8 mouse cellular contexts compared by ENCODE assay signal in the genomic region with DNA sequence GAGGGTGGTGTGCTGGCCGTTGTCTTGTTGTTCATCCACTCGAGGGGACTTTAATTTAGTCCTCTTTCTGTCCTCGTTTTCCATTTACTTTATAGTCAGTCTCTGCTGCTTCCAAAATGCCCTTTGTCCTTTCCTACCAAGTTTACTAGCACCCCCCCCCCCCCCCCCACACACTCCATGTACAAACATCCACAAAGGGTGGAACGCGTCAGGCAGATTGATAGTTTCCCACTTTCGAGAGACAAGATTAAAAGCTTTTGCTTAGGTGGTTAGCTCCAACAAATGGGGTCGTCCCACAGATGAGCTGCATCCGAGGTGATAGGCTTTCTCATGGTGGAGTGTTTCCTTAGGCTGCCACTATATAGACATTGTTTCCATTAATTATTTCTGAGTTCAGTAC. TPM values are rescaled to one million over a fixed set of nuclear protein-coding genes. Genes with fewer than 3 reads are reported as not detected.
DNase-seq lines count a peak whose midpoint lies in the region; ATAC-seq and TF ChIP-seq lines count a peak whose summit lies in the region.

No protein-coding gene starts in this region.

- DNase-seq in left cerebral cortex, adult 2 months (ENCODE audit: extremely low spot score in 1 of 2, low spot score in 2 of 2), result no peak
- no peak for DNase-seq in left cerebral cortex, adult 8-10 months (ENCODE audit: low spot score in 2 of 2)
- DNase-seq in Muller cell, postnatal 12 days (ENCODE audit: inconsistent ontology term), result no peak
- DNase-seq in gastrocnemius, postnatal 10 days, result no peak
- DNase-seq in gastrocnemius, adult 18-20 months (ENCODE audit: low spot score), result no peak

- H3K27ac ChIP-seq in left cerebral cortex, adult 2 months, result peak overlapping the region; percentile 95
- H3K27ac ChIP-seq in cortical plate, adult 2 months (ENCODE audit: insufficient read depth, low read length), result no peak overlapping the region
- H3K27ac ChIP-seq in intestine, embryonic 15.5 days, result peak overlapping the region; percentile 96
- H3K27ac ChIP-seq in neural tube, embryonic 14.5 days (ENCODE audit: low read depth, low read length), result peak overlapping the region; percentile 99

- TF ChIP-seq CTCF in left cerebral cortex, adult 2 months (IDR thresholded peaks at IDR 0.05), result no peak
- TF ChIP-seq CTCF in cortical plate, adult 2 months (IDR thresholded peaks at IDR 0.05; ENCODE audit: extremely low read depth, insufficient read depth, low read length), result no peak

- peak overlapping the region; percentile 69 for H3K4me2 ChIP-seq in intestine, embryonic 15.5 days (replicated peaks)
- H3K4me2 ChIP-seq in neural tube, embryonic 14.5 days (ENCODE audit: low read depth, low read length), result peak overlapping the region; percentile 61

- H3K4me3 ChIP-seq in left cerebral cortex, adult 2 months, result peak overlapping the region; percentile 58
- peak overlapping the region; percentile 70 for H3K4me3 ChIP-seq in cortical plate, adult 2 months (ENCODE audit: insufficient read depth, low read length)
- H3K4me3 ChIP-seq in intestine, embryonic 15.5 days (replicated peaks), result peak overlapping the region; percentile 96
- H3K4me3 ChIP-seq in neural tube, embryonic 14.5 days (ENCODE audit: low read depth, low read length), result peak overlapping the region; percentile 97

- intact Hi-C loops in left cerebral cortex, adult 2 months (cut with DNase I), result loop anchor here (5.0 kb wide), 1 partner anchor 140 kb away; the partner anchor contains the start of gene Ubap2

- no peaks in the 10 kb centered on the region for H3K9me3 ChIP-seq in intestine, embryonic 15.5 days
- H3K9me3 ChIP-seq in neural tube, embryonic 14.5 days (ENCODE audit: control insufficient read depth, low read length), result no peaks in the 10 kb centered on the region

- no peaks in the 10 kb centered on the region for H3K4me1 ChIP-seq in cortical plate, adult 2 months (ENCODE audit: control insufficient read depth, insufficient read depth, low read length)
- no peaks in the 10 kb centered on the region; the same call in 1 of the 2 replicates for H3K4me1 ChIP-seq in intestine, embryonic 15.5 days (replicated peaks)
- peaks cover 17% of the 10 kb centered on the region for H3K4me1 ChIP-seq in neural tube, embryonic 14.5 days (ENCODE audit: control insufficient read depth, insufficient read depth, low read length)

- TF ChIP-seq POLR2A in cortical plate, adult 2 months (IDR thresholded peaks at IDR 0.05; ENCODE audit: extremely low read depth, insufficient read depth, low read length), result no peak

- WGBS in intestine, embryonic 15.5 days, result 0% methylated on average over 8 of the region's 8 CpGs
- WGBS in neural tube, embryonic 14.5 days, result under 1% methylated on average over 8 of the region's 8 CpGs

- H3K9ac ChIP-seq in intestine, embryonic 15.5 days, result peak overlapping the region; percentile 99
- peak overlapping the region; percentile 99 for H3K9ac ChIP-seq in neural tube, embryonic 14.5 days (replicated peaks; ENCODE audit: low read depth, low read length)

- H3K27me3 ChIP-seq in intestine, embryonic 15.5 days (replicated peaks), result no peaks in the 10 kb centered on the region
- no peaks in the 10 kb centered on the region for H3K27me3 ChIP-seq in neural tube, embryonic 14.5 days (ENCODE audit: control insufficient read depth, insufficient read depth, low read length)

- no peak for ATAC-seq in intestine, embryonic 15.5 days
- ATAC-seq in neural tube, embryonic 14.5 days (ENCODE audit: low read depth), result no peak

- H3K36me3 ChIP-seq in intestine, embryonic 15.5 days, result peaks cover 5% of the 10 kb centered on the region
- H3K36me3 ChIP-seq in neural tube, embryonic 14.5 days (ENCODE audit: control insufficient read depth, insufficient read depth, low read length), result no peaks in the 10 kb centered on the region

RNA-seq across cellular contexts. Expression of gene Ube2r2, which starts 1.3 kb away (rescaled TPM):
- total RNA-seq in left cerebral cortex, adult 2 months (2021), result 10 to 100 TPM; 78.8 to 80.9 TPM
- total RNA-seq in left cerebral cortex, adult 8-10 months (2022), result 100 to 1,000 TPM in 1 of 4 experiments, 10 to 100 TPM in 3; 85.5 to 101 (median 86.4) TPM
- polyA plus RNA-seq in cortical plate, adult 2 months (2012; rRNA removed), result 129 and 134 TPM in 2 replicates
- polyA plus RNA-seq in intestine, embryonic 15.5 days (2015; fragmentation: Nextera tagmentation; extraction: Ambion mirVana), result 64.5 and 68.6 TPM in 2 replicates
- 57.5 and 70.7 TPM in 2 replicates for polyA plus RNA-seq in neural tube, embryonic 14.5 days (2014; fragmentation: Nextera tagmentation; extraction: Ambion mirVana)
- total RNA-seq in gastrocnemius, postnatal 10 days (2021), result 10 to 100 TPM; 85.3 to 85.8 TPM
- 100 to 1,000 TPM; 154 to 205 TPM for total RNA-seq in gastrocnemius, adult 18-20 months (2021)

RNA-seq across cellular contexts. Expression of gene Nol6, which starts 12.6 kb away (rescaled TPM):
- total RNA-seq in left cerebral cortex, adult 2 months (2021), result 10 to 100 TPM; 91.4 to 97.4 TPM
- 10 to 100 TPM; 90.4 to 97.6 (median 95.2) TPM for total RNA-seq in left cerebral cortex, adult 8-10 months (2022)
- polyA plus RNA-seq in cortical plate, adult 2 months (2012; rRNA removed), result 71.1 and 73.4 TPM in 2 replicates
- 21.7 and 21.8 TPM in 2 replicates for polyA plus RNA-seq in intestine, embryonic 15.5 days (2015; fragmentation: Nextera tagmentation; extraction: Ambion mirVana)
- 34.8 and 36.1 TPM in 2 replicates for polyA plus RNA-seq in neural tube, embryonic 14.5 days (2014; fragmentation: Nextera tagmentation; extraction: Ambion mirVana)
- total RNA-seq in gastrocnemius, postnatal 10 days (2021), result 10 to 100 TPM; 16.9 to 18.8 TPM
- total RNA-seq in gastrocnemius, adult 18-20 months (2021), result 10 to 100 TPM; 15.3 to 16.3 TPM

RNA-seq across cellular contexts. Expression of gene Aqp3, which starts 38.8 kb away (rescaled TPM):
- total RNA-seq in left cerebral cortex, adult 2 months (2021), result not detected
- total RNA-seq in left cerebral cortex, adult 8-10 months (2022), result not detected
- polyA plus RNA-seq in cortical plate, adult 2 months (2012; rRNA removed), result 0.09 TPM in 1 of 2 replicates, not detected in the other
- polyA plus RNA-seq in intestine, embryonic 15.5 days (2015; fragmentation: Nextera tagmentation; extraction: Ambion mirVana), result 2.3 and 2.8 TPM in 2 replicates
- 0.19 TPM in 1 of 2 replicates, not detected in the other for polyA plus RNA-seq in neural tube, embryonic 14.5 days (2014; fragmentation: Nextera tagmentation; extraction: Ambion mirVana)
- not detected for total RNA-seq in gastrocnemius, postnatal 10 days (2021)
- total RNA-seq in gastrocnemius, adult 18-20 months (2021), result not detected

Comparison
In these comparisons a context has a peak if more than half of its experiments do, and no peak if none do; other contexts are left out.
1. RNA of gene Nol6, which starts 12.6 kb away (total RNA-seq): 91.4 to 97.4 TPM in left cerebral cortex, adult 2 months and 90.4 to 97.6 TPM in left cerebral cortex, adult 8-10 months; 16.9 to 18.8 TPM in gastrocnemius, postnatal 10 days and 15.3 to 16.3 TPM in gastrocnemius, adult 18-20 months; every median in the first group is over 4 times any median in the second.
2. Peak in every context shown above with its lines, with median percentiles within 50 percentile points of each other: H3K4me3 ChIP-seq.